Mouse (Mus musculus) heart, embryonic 11.5 days (tissue): ENCODE data around the gene Kif6. TPM values are rescaled to one million over a fixed set of nuclear protein-coding genes. Genes with fewer than 3 reads are reported as not detected.

Experiments used
- ATAC-seq: fragments of 200-750 bp; cut with Nextera tagmentation; replicated peaks from 2 replicates; pipeline ENCODE4 v1.8.0; 2017; ENCODE audit warnings: moderate library complexity; ENCODE audit not compliant: insufficient number of reproducible peaks, low FRiP score, low TSS enrichment
- H3K27ac ChIP-seq: fragments of 300-500 bp; sonication (generic); 2 replicates; pipeline ENCODE4 v1.5.1; 2014; ENCODE audit warnings: mild to moderate bottlenecking, low read depth, low read length
- H3K27me3 ChIP-seq: fragments of 300-500 bp; sonication (generic); 2 replicates; pipeline ENCODE4 v1.6.1; 2014; ENCODE audit warnings: mild to moderate bottlenecking, low read length, mixed read lengths; ENCODE audit not compliant: control insufficient read depth, insufficient read depth
- H3K36me3 ChIP-seq: fragments of 300-500 bp; sonication (generic); 2 replicates; pipeline ENCODE4 v1.6.1; 2014; ENCODE audit warnings: mild to moderate bottlenecking, low read length, moderate library complexity, mixed read lengths; ENCODE audit not compliant: control insufficient read depth, insufficient read depth
- H3K4me1 ChIP-seq: fragments of 300-500 bp; sonication (generic); 2 replicates; pipeline ENCODE4 v1.6.1; 2014; ENCODE audit warnings: low read length; ENCODE audit not compliant: control insufficient read depth, insufficient read depth
- H3K4me2 ChIP-seq: fragments of 300-500 bp; sonication (generic); 2 replicates; pipeline ENCODE4 v1.6.1; 2014; ENCODE audit warnings: mild to moderate bottlenecking, moderate library complexity
- H3K4me3 ChIP-seq: fragments of 300-500 bp; sonication (generic); 2 replicates; pipeline ENCODE4 v1.5.1; 2014; ENCODE audit warnings: low read depth, low read length
- H3K9ac ChIP-seq: fragments of 300-500 bp; sonication (generic); 2 replicates; pipeline ENCODE4 v1.6.1; 2014; ENCODE audit warnings: mild to moderate bottlenecking, low read depth, low read length, moderate library complexity
- H3K9me3 ChIP-seq: fragments of 300-500 bp; sonication (generic); replicated peaks from 2 replicates; pipeline ENCODE4 v1.6.1; 2016; ENCODE audit warnings: low read length; ENCODE audit not compliant: control insufficient read depth
- WGBS: fragments of 180-500 bp; shearing (Covaris S2); extraction: QIAGEN DNeasy Blood & Tissue Kit; methylation state at CpG from one replicate; pipeline ENCODE4 v1.1.7; 2014; ENCODE audit not compliant: insufficient replicate concordance; 5-methylcytosine and 5-hydroxymethylcytosine counted together
- polyA plus RNA-seq: library from polyadenylated mRNA; unstranded; fragments of >200 nt; fragmentation: Nextera tagmentation; extraction: Ambion mirVana; gene quantifications from 2 replicates; pipeline ENCODE4 v1.2.1, GENCODE M21; 2014

Gene Kif6
- polyA plus RNA-seq, 1 experiment from 2014 or later: 2.1 TPM

GRCm38 (mm10) chr17:49767717-49768370, 152.9 kb downstream of the Kif6 start:
- peaks cover 9% of the 10 kb centered on the region; the same call in 1 of the 2 replicates for H3K4me1 ChIP-seq
- no peaks in the 10 kb centered on the region for H3K36me3 ChIP-seq
- WGBS: 51% methylated on average over 10 of the region's 10 CpGs
- no peak overlapping the region for H3K9ac ChIP-seq
- no peak overlapping the region for H3K27ac ChIP-seq
- ATAC-seq: no peak
- H3K4me3 ChIP-seq: no peak overlapping the region
- no peak overlapping the region for H3K4me2 ChIP-seq
- no peaks in the 10 kb centered on the region for H3K27me3 ChIP-seq
- no peaks in the 10 kb centered on the region for H3K9me3 ChIP-seq

- ATAC-seq: no peak
- 31% methylated on average over 10 of the region's 10 CpGs for WGBS
- Histone ChIP-seq H3K36me3 (no peaks in the 10 kb centered on the region), H3K4me3 (no peak overlapping the region), H3K27ac (no peak overlapping the region), H3K9ac (no peak overlapping the region), H3K9me3 (no peaks in the 10 kb centered on the region), H3K4me1 (peaks cover 7% of the 10 kb centered on the region; the same call in 1 of the 2 replicates), H3K27me3 (no peaks in the 10 kb centered on the region), H3K4me2 (no peak overlapping the region)
These were observed 156.9 kb downstream of the Kif6 start for GRCm38 (mm10) chr17:49771703-49772315.

- H3K27ac ChIP-seq: no peak overlapping the region
- H3K4me3 ChIP-seq: no peak overlapping the region
- H3K9me3 ChIP-seq: no peaks in the 10 kb centered on the region
- H3K4me2 ChIP-seq: no peak overlapping the region
- no peak overlapping the region for H3K9ac ChIP-seq
- H3K27me3 ChIP-seq: no peaks in the 10 kb centered on the region
- WGBS: 71% methylated on average over 13 of the region's 13 CpGs
- ATAC-seq: no peak
- no peaks in the 10 kb centered on the region for H3K36me3 ChIP-seq
- no peaks in the 10 kb centered on the region for H3K4me1 ChIP-seq
These were observed 162.3 kb downstream of the Kif6 start for GRCm38 (mm10) chr17:49777115-49777839.

GRCm38 (mm10) chr17:49779066-49779465, 164.1 kb downstream of the Kif6 start:
- Histone ChIP-seq H3K4me1 (no peaks in the 10 kb centered on the region), H3K27ac (no peak overlapping the region), H3K36me3 (no peaks in the 10 kb centered on the region), H3K4me3 (no peak overlapping the region), H3K4me2 (no peak overlapping the region), H3K9ac (no peak overlapping the region), H3K9me3 (no peaks in the 10 kb centered on the region), H3K27me3 (no peaks in the 10 kb centered on the region)
- no peak for ATAC-seq
- WGBS: 83% methylated on average over 4 of the region's 4 CpGs

- Histone ChIP-seq H3K4me3 (no peak overlapping the region), H3K4me2 (no peak overlapping the region), H3K9ac (no peak overlapping the region), H3K36me3 (no peaks in the 10 kb centered on the region), H3K4me1 (no peaks in the 10 kb centered on the region), H3K27me3 (no peaks in the 10 kb centered on the region), H3K27ac (no peak overlapping the region), H3K9me3 (no peaks in the 10 kb centered on the region)
- WGBS: 76% methylated on average over 3 of the region's 3 CpGs
- ATAC-seq: no peak
These were observed 164.6 kb downstream of the Kif6 start for GRCm38 (mm10) chr17:49779576-49779975.

GRCm38 (mm10) chr17:49785851-49786250, 170.9 kb downstream of the Kif6 start:
- Histone ChIP-seq H3K4me3 (no peak overlapping the region), H3K27ac (no peak overlapping the region), H3K4me1 (no peaks in the 10 kb centered on the region; the same call in 1 of the 2 replicates), H3K4me2 (no peak overlapping the region), H3K9me3 (no peaks in the 10 kb centered on the region), H3K27me3 (no peaks in the 10 kb centered on the region), H3K9ac (no peak overlapping the region), H3K36me3 (no peaks in the 10 kb centered on the region)
- ATAC-seq: no peak
- WGBS: 79% methylated on average over 5 of the region's 5 CpGs

- Histone ChIP-seq H3K9ac (no peak overlapping the region), H3K27ac (no peak overlapping the region), H3K27me3 (no peaks in the 10 kb centered on the region), H3K4me2 (no peak overlapping the region), H3K36me3 (no peaks in the 10 kb centered on the region), H3K4me3 (no peak overlapping the region), H3K9me3 (no peaks in the 10 kb centered on the region), H3K4me1 (no peaks in the 10 kb centered on the region; the same call in 1 of the 2 replicates)
- 58% methylated on average over 9 of the region's 9 CpGs for WGBS
- ATAC-seq: no peak
These were observed 172.4 kb downstream of the Kif6 start for GRCm38 (mm10) chr17:49787351-49787750.

- no peaks in the 10 kb centered on the region for H3K9me3 ChIP-seq
- no peak overlapping the region for H3K4me3 ChIP-seq
- no peaks in the 10 kb centered on the region for H3K36me3 ChIP-seq
- H3K4me1 ChIP-seq: no peaks in the 10 kb centered on the region; the same call in 1 of the 2 replicates
- no peak overlapping the region for H3K4me2 ChIP-seq
- ATAC-seq: no peak
- 56% methylated on average over 7 of the region's 7 CpGs for WGBS
- no peak overlapping the region for H3K27ac ChIP-seq
- H3K9ac ChIP-seq: no peak overlapping the region
- H3K27me3 ChIP-seq: no peaks in the 10 kb centered on the region
These were observed 173.4 kb downstream of the Kif6 start for GRCm38 (mm10) chr17:49788187-49788974.
